Mouse (Mus musculus): ENCODE results near the gene Vps36.

DNA sequence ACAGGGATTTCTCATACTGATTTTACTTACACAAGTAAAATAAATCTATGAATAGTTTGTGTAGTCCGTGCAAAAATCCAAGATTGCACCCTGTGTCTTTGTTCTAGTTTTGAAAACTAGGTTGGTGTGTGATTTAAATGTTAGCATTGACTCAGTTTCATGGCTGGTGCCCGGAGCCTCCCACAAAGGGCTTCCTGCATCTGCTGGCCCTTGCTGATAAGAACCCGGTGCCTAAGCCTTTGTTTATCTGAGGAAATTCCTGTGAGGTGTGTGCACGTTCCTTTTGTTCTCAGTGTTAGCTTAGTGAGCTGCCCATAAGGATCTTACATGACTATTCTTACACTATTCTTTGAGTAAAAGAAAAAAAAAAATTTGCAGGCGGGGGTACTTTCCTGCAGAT lies 16.4 kb downstream of the Vps36 start:
- no peak for TF ChIP-seq POU5F1 (IDR thresholded peaks at IDR 0.05; ENCODE audit: borderline replicate concordance, low read length)
- no peak for TF ChIP-seq CTCF (conservative IDR thresholded peaks at IDR 0.05; ENCODE audit: low read length)
